Mouse (Mus musculus) embryonic facial prominence, embryonic 12.5 days (tissue): Measurements from ENCODE around the gene Irf2bp1. TPM values are rescaled to one million over a fixed set of nuclear protein-coding genes. Genes with fewer than 3 reads are reported as not detected.

Source experiments
- ATAC-seq: fragments of 200-750 bp; cut with Nextera tagmentation; 2 replicates; pipeline ENCODE4 v1.8.0; 2017; ENCODE audit not compliant: insufficient number of reproducible peaks, insufficient read depth, low FRiP score, low TSS enrichment
- H3K27ac ChIP-seq: fragments of 300-500 bp; sonication (generic); 2 replicates; pipeline ENCODE4 v1.5.1; 2016; ENCODE audit warnings: mild to moderate bottlenecking
- H3K27me3 ChIP-seq: fragments of 300-500 bp; sonication (generic); 2 replicates; pipeline ENCODE4 v1.6.1; 2016; ENCODE audit warnings: mild to moderate bottlenecking, moderate library complexity
- H3K36me3 ChIP-seq: fragments of 300-500 bp; sonication (generic); 2 replicates; pipeline ENCODE4 v1.6.1; 2016; ENCODE audit warnings: mild to moderate bottlenecking
- H3K4me1 ChIP-seq: fragments of 300-500 bp; sonication (generic); 2 replicates; pipeline ENCODE4 v1.6.1; 2016
- H3K4me2 ChIP-seq: fragments of 300-500 bp; sonication (generic); replicated peaks from 2 replicates; pipeline ENCODE4 v1.6.1; 2016; ENCODE audit warnings: mild to moderate bottlenecking, moderate library complexity
- H3K4me3 ChIP-seq: fragments of 300-500 bp; sonication (generic); 2 replicates; pipeline ENCODE4 v1.5.1; 2016; ENCODE audit warnings: mild to moderate bottlenecking
- H3K9ac ChIP-seq: fragments of 300-500 bp; sonication (generic); 2 replicates; pipeline ENCODE4 v1.6.1; 2016; ENCODE audit warnings: mild to moderate bottlenecking, moderate library complexity
- H3K9me3 ChIP-seq: fragments of 300-500 bp; sonication (generic); 2 replicates; pipeline ENCODE4 v1.6.1; 2016; ENCODE audit warnings: mild to moderate bottlenecking, moderate library complexity
- WGBS: fragments of 180-500 bp; shearing (Covaris S2); methylation state at CpG from one replicate; pipeline ENCODE4 v1.1.7; 2016; 5-methylcytosine and 5-hydroxymethylcytosine counted together
- polyA plus RNA-seq: library from polyadenylated mRNA; unstranded; fragments of >200 nt; fragmentation: Nextera tagmentation; extraction: Ambion mirVana; gene quantifications from 2 replicates; pipeline ENCODE4 v1.2.1, GENCODE M21; 2016

Irf2bp1 gene
- polyA plus RNA-seq, 1 experiment from 2014 or later: 47.1 TPM

GRCm38 (mm10) chr7:19055108-19055507 is 51.3 kb downstream of the Irf2bp1 start:
- H3K4me1 ChIP-seq: peaks cover 9% of the 10 kb centered on the region
- peaks cover 36% of the 10 kb centered on the region for H3K36me3 ChIP-seq
- no peak for ATAC-seq
- H3K9me3 ChIP-seq: no peaks in the 10 kb centered on the region
- H3K27me3 ChIP-seq: no peaks in the 10 kb centered on the region
- no peak overlapping the region for H3K4me3 ChIP-seq
- H3K27ac ChIP-seq: no peak overlapping the region
- no peak overlapping the region for H3K9ac ChIP-seq
- 91% methylated on average over 8 of the region's 8 CpGs for WGBS
- no peak overlapping the region for H3K4me2 ChIP-seq

Other genes with a start within 250 kb of the Irf2bp1 start
- gene Psg19, start 205.5 kb upstream of the Irf2bp1 start, polyA plus RNA-seq: not detected in 2 replicates
- not detected in 2 replicates for gene Psg17, start 182.4 kb upstream of the Irf2bp1 start, polyA plus RNA-seq
- gene Mill2, start 164.1 kb upstream of the Irf2bp1 start, polyA plus RNA-seq: 0.12 and 0.28 TPM in 2 replicates
- 1.1 and 2.0 TPM in 2 replicates for gene Pglyrp1, start 132.7 kb upstream of the Irf2bp1 start, polyA plus RNA-seq
- gene Ccdc61, start 93.6 kb upstream of the Irf2bp1 start, polyA plus RNA-seq: 39.7 and 41.0 TPM in 2 replicates
- 1.1 TPM in 2 replicates for gene Nova2, start 78.2 kb upstream of the Irf2bp1 start, polyA plus RNA-seq
- not detected in 2 replicates for gene Nanos2, start 16.6 kb upstream of the Irf2bp1 start, polyA plus RNA-seq
- 7.7 and 9.8 TPM in 2 replicates for gene Mypop, start 12.8 kb upstream of the Irf2bp1 start, polyA plus RNA-seq
- gene Foxa3, start 19.5 kb downstream of the Irf2bp1 start, polyA plus RNA-seq: 0.13 and 0.18 TPM in 2 replicates
- 51.8 and 56.5 TPM in 2 replicates for gene Sympk, start 20.3 kb downstream of the Irf2bp1 start, polyA plus RNA-seq
- not detected in 2 replicates for gene Rsph6a, start 50.6 kb downstream of the Irf2bp1 start, polyA plus RNA-seq
- 18.8 and 23.1 TPM in 2 replicates for gene Dmwd, start 72.2 kb downstream of the Irf2bp1 start, polyA plus RNA-seq
- 17.5 and 19.1 TPM in 2 replicates for gene Dmpk, start 79.8 kb downstream of the Irf2bp1 start, polyA plus RNA-seq
- 16.6 and 16.9 TPM in 2 replicates for gene Six5, start 90.5 kb downstream of the Irf2bp1 start, polyA plus RNA-seq
- gene Gm4969, start 114.3 kb downstream of the Irf2bp1 start, polyA plus RNA-seq: 3.6 and 3.8 TPM in 2 replicates
- gene Fbxo46, start 115.8 kb downstream of the Irf2bp1 start, polyA plus RNA-seq: 19.8 and 21.6 TPM in 2 replicates
- gene Qpctl, start 145.2 kb downstream of the Irf2bp1 start, polyA plus RNA-seq: 16.7 and 17.4 TPM in 2 replicates
- gene Snrpd2, start 145.7 kb downstream of the Irf2bp1 start, polyA plus RNA-seq: 149 and 166 TPM in 2 replicates
- gene Gipr, start 162.1 kb downstream of the Irf2bp1 start, polyA plus RNA-seq: 0.54 and 0.84 TPM in 2 replicates
- 4.5 and 4.9 TPM in 2 replicates for gene Eml2, start 172.4 kb downstream of the Irf2bp1 start, polyA plus RNA-seq
- 1.4 and 1.7 TPM in 2 replicates for gene Gpr4, start 208.5 kb downstream of the Irf2bp1 start, polyA plus RNA-seq
- gene Opa3, start 224.3 kb downstream of the Irf2bp1 start, polyA plus RNA-seq: 38.2 and 40.1 TPM in 2 replicates